Mouse (Mus musculus) midbrain, embryonic 15.5 days (tissue): ENCODE measurements at regions not wholly inside any gene's neighbourhood (a gene's known extent, or its start where the extent isn't known, plus 50 kb on each side); places are given as distances from the start of the nearest gene placed in this dataset.
A peak's percentile ranks its signal among the peaks of the same experiment; 100 is the strongest.

Experiments used
- ATAC-seq: fragments of 200-750 bp; cut with Nextera tagmentation; replicated peaks from 2 replicates; pipeline ENCODE4 v1.8.0; 2017; ENCODE audit warnings: moderate TSS enrichment
- H3K27ac ChIP-seq: fragments of 300-500 bp; sonication (generic); 2 replicates; pipeline ENCODE4 v1.5.1; 2015; ENCODE audit warnings: mild to moderate bottlenecking, inconsistent platforms
- H3K27me3 ChIP-seq: fragments of 300-500 bp; sonication (generic); replicated peaks from 2 replicates; pipeline ENCODE4 v1.6.1; 2015; ENCODE audit warnings: inconsistent platforms
- H3K36me3 ChIP-seq: fragments of 300-500 bp; sonication (generic); replicated peaks from 2 replicates; pipeline ENCODE4 v1.6.1; 2015; ENCODE audit warnings: inconsistent platforms
- H3K4me1 ChIP-seq: fragments of 300-500 bp; sonication (generic); 2 replicates; pipeline ENCODE4 v1.6.1; 2015; ENCODE audit warnings: inconsistent platforms
- H3K4me2 ChIP-seq: fragments of 300-500 bp; sonication (generic); 2 replicates; pipeline ENCODE4 v1.6.1; 2015; ENCODE audit warnings: inconsistent platforms, mild to moderate bottlenecking, moderate library complexity
- H3K4me3 ChIP-seq: fragments of 300-500 bp; sonication (generic); 2 replicates; pipeline ENCODE4 v1.5.1; 2015; ENCODE audit warnings: mild to moderate bottlenecking, inconsistent platforms
- H3K9ac ChIP-seq: fragments of 300-500 bp; sonication (generic); 2 replicates; pipeline ENCODE4 v1.6.1; 2015; ENCODE audit warnings: mild to moderate bottlenecking, inconsistent platforms
- H3K9me3 ChIP-seq: fragments of 300-500 bp; sonication (generic); 2 replicates; pipeline ENCODE4 v1.6.1; 2016; ENCODE audit warnings: inconsistent platforms
- WGBS: fragments of 180-500 bp; shearing (Covaris S2); methylation state at CpG from one replicate; pipeline ENCODE4 v1.1.7; 2015; ENCODE audit warnings: mixed read lengths; 5-methylcytosine and 5-hydroxymethylcytosine counted together

GRCm38 (mm10) chrX:164878336-164878735 lies 101.8 kb downstream of the Mospd2 start:
- 68% methylated on average over 3 of the region's 3 CpGs for WGBS
- H3K36me3 ChIP-seq = no peaks in the 10 kb centered on the region
- no peak for ATAC-seq

GRCm38 (mm10) chrX:164840393-164840792 lies 139.8 kb downstream of the Mospd2 start:
- no peaks in the 10 kb centered on the region for H3K9me3 ChIP-seq
- peaks cover 3% of the 10 kb centered on the region; the same call in 1 of the 2 replicates for H3K27me3 ChIP-seq
- 83% methylated on average over 6 of the region's 6 CpGs for WGBS
- no peak overlapping the region for H3K4me2 ChIP-seq
- H3K9ac ChIP-seq = no peak overlapping the region
- H3K4me3 ChIP-seq = no peak overlapping the region
- H3K4me1 ChIP-seq = no peaks in the 10 kb centered on the region
- no peak overlapping the region for H3K27ac ChIP-seq
- H3K36me3 ChIP-seq = no peaks in the 10 kb centered on the region
- no peak for ATAC-seq

More at GRCm38 (mm10) chrX:164878336-164878735, 101.8 kb downstream of the Mospd2 start:
- H3K27ac ChIP-seq = no peak overlapping the region
- H3K4me1 ChIP-seq = no peaks in the 10 kb centered on the region
- H3K27me3 ChIP-seq = no peaks in the 10 kb centered on the region
- no peak overlapping the region for H3K4me2 ChIP-seq
- no peak overlapping the region for H3K9ac ChIP-seq
- no peaks in the 10 kb centered on the region for H3K9me3 ChIP-seq
- no peak overlapping the region for H3K4me3 ChIP-seq

GRCm38 (mm10) chrX:164820906-164821305 lies 159.3 kb downstream of the Mospd2 start:
- Histone ChIP-seq H3K9me3 (no peaks in the 10 kb centered on the region), H3K27me3 (peaks cover 4% of the 10 kb centered on the region; the same call in 1 of the 2 replicates), H3K4me1 (no peaks in the 10 kb centered on the region), H3K4me3 (no peak overlapping the region), H3K36me3 (no peaks in the 10 kb centered on the region), H3K27ac (no peak overlapping the region), H3K9ac (no peak overlapping the region), H3K4me2 (no peak overlapping the region)
- no peak for ATAC-seq

- no peaks in the 10 kb centered on the region for H3K4me1 ChIP-seq
- no peak overlapping the region for H3K4me2 ChIP-seq
- no peak for ATAC-seq
- no peak overlapping the region for H3K9ac ChIP-seq
- H3K27me3 ChIP-seq = no peaks in the 10 kb centered on the region
- H3K9me3 ChIP-seq = no peaks in the 10 kb centered on the region
- no peaks in the 10 kb centered on the region for H3K36me3 ChIP-seq
- WGBS = 53% methylated on average over 3 of the region's 3 CpGs
- H3K27ac ChIP-seq = no peak overlapping the region
- no peak overlapping the region for H3K4me3 ChIP-seq
Measured at GRCm38 (mm10) chrX:164787293-164787692, 192.9 kb downstream of the Mospd2 start.

- H3K4me3 ChIP-seq = no peak overlapping the region
- no peak overlapping the region for H3K27ac ChIP-seq
- H3K9me3 ChIP-seq = no peaks in the 10 kb centered on the region
- no peak overlapping the region for H3K9ac ChIP-seq
- H3K27me3 ChIP-seq = no peaks in the 10 kb centered on the region
- H3K4me1 ChIP-seq = no peaks in the 10 kb centered on the region
- no peak for ATAC-seq
- 77% methylated on average over 4 of the region's 4 CpGs for WGBS
- no peak overlapping the region for H3K4me2 ChIP-seq
- no peaks in the 10 kb centered on the region for H3K36me3 ChIP-seq
Measured at GRCm38 (mm10) chrX:164764919-164765318, 215.3 kb downstream of the Mospd2 start.

- Histone ChIP-seq H3K27me3 (no peaks in the 10 kb centered on the region), H3K4me3 (no peak overlapping the region), H3K9ac (no peak overlapping the region), H3K4me2 (no peak overlapping the region), H3K36me3 (no peaks in the 10 kb centered on the region), H3K9me3 (no peaks in the 10 kb centered on the region), H3K4me1 (no peaks in the 10 kb centered on the region), H3K27ac (no peak overlapping the region)
- 38% methylated on average over 2 of the region's 2 CpGs for WGBS
- ATAC-seq = peak; percentile 90
Measured at GRCm38 (mm10) chrX:164763764-164764445, 216.3 kb downstream of the Mospd2 start.

GRCm38 (mm10) chrX:164745552-164746217 lies 234.5 kb downstream of the Mospd2 start:
- no peak for ATAC-seq

More at GRCm38 (mm10) chrX:164745552-164746217, 234.5 kb downstream of the Mospd2 start:
- 70% methylated on average over 1 of the region's 1 CpGs for WGBS
- Histone ChIP-seq H3K27ac (no peak overlapping the region), H3K27me3 (no peaks in the 10 kb centered on the region), H3K36me3 (no peaks in the 10 kb centered on the region), H3K4me2 (no peak overlapping the region), H3K9ac (no peak overlapping the region), H3K4me3 (no peak overlapping the region), H3K4me1 (no peaks in the 10 kb centered on the region), H3K9me3 (no peaks in the 10 kb centered on the region)
